Mouse (Mus musculus) midbrain, embryonic 16.5 days (tissue): ENCODE data around the gene Adgrg3. TPM values are rescaled to one million over a fixed set of nuclear protein-coding genes. Genes with fewer than 3 reads are reported as not detected.

Experiments
- ATAC-seq: fragments of 200-750 bp; cut with Nextera tagmentation; 2 replicates; pipeline ENCODE4 v1.8.0; 2017; ENCODE audit warnings: moderate TSS enrichment
- H3K27ac ChIP-seq: fragments of 300-500 bp; sonication (generic); 2 replicates; pipeline ENCODE4 v1.5.1; 2014; ENCODE audit warnings: mild to moderate bottlenecking, low read length, mixed read lengths
- H3K27me3 ChIP-seq: fragments of 300-500 bp; sonication (generic); 2 replicates; pipeline ENCODE4 v1.6.1; 2014; ENCODE audit warnings: low read depth, low read length, mixed read lengths; ENCODE audit not compliant: control insufficient read depth, insufficient read depth
- H3K36me3 ChIP-seq: fragments of 300-500 bp; sonication (generic); 2 replicates; pipeline ENCODE4 v1.6.1; 2014; ENCODE audit warnings: mild to moderate bottlenecking, low read length, moderate library complexity, mixed read lengths; ENCODE audit not compliant: control insufficient read depth, insufficient read depth
- H3K4me1 ChIP-seq: fragments of 300-500 bp; sonication (generic); 2 replicates; pipeline ENCODE4 v1.6.1; 2014; ENCODE audit warnings: mild to moderate bottlenecking, low read length, mixed read lengths; ENCODE audit not compliant: control insufficient read depth, insufficient read depth
- H3K4me2 ChIP-seq: fragments of 300-500 bp; sonication (generic); 2 replicates; pipeline ENCODE4 v1.6.1; 2014; ENCODE audit warnings: mild to moderate bottlenecking, low read length, mixed read lengths
- H3K4me3 ChIP-seq: fragments of 300-500 bp; sonication (generic); 2 replicates; pipeline ENCODE4 v1.5.1; 2014; ENCODE audit warnings: low read depth, mild to moderate bottlenecking, low read length, moderate library complexity, mixed read lengths
- H3K9ac ChIP-seq: fragments of 300-500 bp; sonication (generic); 2 replicates; pipeline ENCODE4 v1.6.1; 2014; ENCODE audit warnings: low read depth, low read length, mixed read lengths
- H3K9me3 ChIP-seq: fragments of 300-500 bp; sonication (generic); replicated peaks from 2 replicates; pipeline ENCODE4 v1.6.1; 2014; ENCODE audit warnings: mild to moderate bottlenecking, low read length, mixed read lengths; ENCODE audit not compliant: control insufficient read depth, poor library complexity, severe bottlenecking
- WGBS: fragments of 180-500 bp; shearing (Covaris S2); extraction: QIAGEN DNeasy Blood & Tissue Kit; methylation state at CpG from one replicate; pipeline ENCODE4 v1.1.7; 2014; 5-methylcytosine and 5-hydroxymethylcytosine counted together
- polyA plus RNA-seq: library from polyadenylated mRNA; unstranded; fragments of >200 nt; fragmentation: Nextera tagmentation; extraction: Ambion mirVana; gene quantifications from 2 replicates; pipeline ENCODE4 v1.2.1, GENCODE M21; 2015

Gene Adgrg3
- polyA plus RNA-seq, 1 experiment from 2014 or later, result 0.64 TPM

GRCm38 (mm10) chr8:94980976-94981375, 36.5 kb upstream of the Adgrg3 start:
- H3K27me3 ChIP-seq, result no peaks in the 10 kb centered on the region
- no peak overlapping the region for H3K4me3 ChIP-seq
- no peak overlapping the region for H3K9ac ChIP-seq
- ATAC-seq, result no peak
- no peaks in the 10 kb centered on the region for H3K9me3 ChIP-seq
- WGBS, result 63% methylated on average over 8 of the region's 8 CpGs
- H3K4me1 ChIP-seq, result peaks cover 47% of the 10 kb centered on the region
- no peaks in the 10 kb centered on the region for H3K36me3 ChIP-seq
- no peak overlapping the region for H3K27ac ChIP-seq
- H3K4me2 ChIP-seq, result no peak overlapping the region

- no peak overlapping the region for H3K4me2 ChIP-seq
- H3K9me3 ChIP-seq, result no peaks in the 10 kb centered on the region
- peak overlapping the region; percentile 64 for H3K27ac ChIP-seq
- H3K4me1 ChIP-seq, result peaks cover 49% of the 10 kb centered on the region
- H3K4me3 ChIP-seq, result no peak overlapping the region
- no peak overlapping the region for H3K9ac ChIP-seq
- no peaks in the 10 kb centered on the region for H3K27me3 ChIP-seq
- no peaks in the 10 kb centered on the region for H3K36me3 ChIP-seq
- WGBS, result 40% methylated on average over 7 of the region's 7 CpGs
- ATAC-seq, result no peak
Measured at GRCm38 (mm10) chr8:94981848-94982247, 35.6 kb upstream of the Adgrg3 start.

GRCm38 (mm10) chr8:94983146-94983545, 34.3 kb upstream of the Adgrg3 start:
- Histone ChIP-seq H3K36me3 (no peaks in the 10 kb centered on the region), H3K4me1 (peaks cover 36% of the 10 kb centered on the region), H3K4me3 (no peak overlapping the region), H3K9me3 (no peaks in the 10 kb centered on the region), H3K27ac (no peak overlapping the region), H3K4me2 (no peak overlapping the region), H3K27me3 (no peaks in the 10 kb centered on the region), H3K9ac (no peak overlapping the region)
- WGBS, result 25% methylated on average over 5 of the region's 5 CpGs
- no peak for ATAC-seq

- H3K4me1 ChIP-seq, result peaks cover 31% of the 10 kb centered on the region
- WGBS, result 6% methylated on average over 10 of the region's 10 CpGs
Measured at GRCm38 (mm10) chr8:94983881-94984516, 33.5 kb upstream of the Adgrg3 start.

GRCm38 (mm10) chr8:94985023-94985422, 32.5 kb upstream of the Adgrg3 start:
- WGBS, result 96% methylated on average over 6 of the region's 6 CpGs
- no peak for ATAC-seq
- Histone ChIP-seq H3K36me3 (no peaks in the 10 kb centered on the region), H3K4me3 (no peak overlapping the region), H3K4me1 (peaks cover 31% of the 10 kb centered on the region), H3K9me3 (no peaks in the 10 kb centered on the region), H3K27ac (no peak overlapping the region), H3K9ac (no peak overlapping the region), H3K27me3 (no peaks in the 10 kb centered on the region), H3K4me2 (no peak overlapping the region; the same call in 1 of the 2 replicates)

More at GRCm38 (mm10) chr8:94983881-94984516, 33.5 kb upstream of the Adgrg3 start:
- no peaks in the 10 kb centered on the region for H3K9me3 ChIP-seq
- peak overlapping the region; percentile 46 for H3K9ac ChIP-seq
- H3K36me3 ChIP-seq, result no peaks in the 10 kb centered on the region
- peak overlapping the region; percentile 54 for H3K27ac ChIP-seq
- peak overlapping the region; percentile 18 for H3K4me3 ChIP-seq
- peak; percentile 79 for ATAC-seq
- H3K27me3 ChIP-seq, result no peaks in the 10 kb centered on the region
- H3K4me2 ChIP-seq, result peak overlapping the region; percentile 46

GRCm38 (mm10) chr8:94986676-94987075, 30.8 kb upstream of the Adgrg3 start:
- no peak overlapping the region for H3K9ac ChIP-seq
- peaks cover 32% of the 10 kb centered on the region for H3K4me1 ChIP-seq
- H3K27me3 ChIP-seq, result no peaks in the 10 kb centered on the region
- 33% methylated on average over 5 of the region's 5 CpGs for WGBS
- H3K4me3 ChIP-seq, result no peak overlapping the region
- no peak for ATAC-seq
- H3K9me3 ChIP-seq, result no peaks in the 10 kb centered on the region
- H3K36me3 ChIP-seq, result no peaks in the 10 kb centered on the region
- no peak overlapping the region for H3K27ac ChIP-seq
- H3K4me2 ChIP-seq, result peak overlapping the region; percentile 13; the same call in 1 of the 2 replicates

GRCm38 (mm10) chr8:94987553-94987952, 29.9 kb upstream of the Adgrg3 start:
- Histone ChIP-seq H3K27me3 (no peaks in the 10 kb centered on the region), H3K9me3 (no peaks in the 10 kb centered on the region), H3K27ac (no peak overlapping the region), H3K36me3 (no peaks in the 10 kb centered on the region), H3K4me2 (no peak overlapping the region), H3K4me3 (no peak overlapping the region), H3K9ac (no peak overlapping the region), H3K4me1 (peaks cover 35% of the 10 kb centered on the region)
- 83% methylated on average over 7 of the region's 7 CpGs for WGBS
- ATAC-seq, result no peak

- no peaks in the 10 kb centered on the region for H3K36me3 ChIP-seq
- no peak overlapping the region for H3K9ac ChIP-seq
- H3K4me1 ChIP-seq, result peaks cover 36% of the 10 kb centered on the region
- no peak for ATAC-seq
- 85% methylated on average over 6 of the region's 6 CpGs for WGBS
- no peak overlapping the region for H3K4me3 ChIP-seq
- H3K4me2 ChIP-seq, result no peak overlapping the region
- no peaks in the 10 kb centered on the region for H3K27me3 ChIP-seq
- no peak overlapping the region for H3K27ac ChIP-seq
- H3K9me3 ChIP-seq, result no peaks in the 10 kb centered on the region
Measured at GRCm38 (mm10) chr8:94988619-94989018, 28.9 kb upstream of the Adgrg3 start.

- Histone ChIP-seq H3K27ac (no peak overlapping the region), H3K4me3 (no peak overlapping the region), H3K36me3 (no peaks in the 10 kb centered on the region), H3K9me3 (no peaks in the 10 kb centered on the region), H3K27me3 (no peaks in the 10 kb centered on the region), H3K9ac (no peak overlapping the region), H3K4me2 (no peak overlapping the region), H3K4me1 (peaks cover 32% of the 10 kb centered on the region)
- 92% methylated on average over 4 of the region's 4 CpGs for WGBS
- ATAC-seq, result no peak
Measured at GRCm38 (mm10) chr8:94989711-94990110, 27.8 kb upstream of the Adgrg3 start.
